Mouse (Mus musculus) midbrain, embryonic 15.5 days (tissue): ENCODE results near the gene Mindy1. TPM values are rescaled to one million over a fixed set of nuclear protein-coding genes. Genes with fewer than 3 reads are reported as not detected.

Experiments used
- ATAC-seq: fragments of 200-750 bp; cut with Nextera tagmentation; replicated peaks from 2 replicates; pipeline ENCODE4 v1.8.0; 2017; ENCODE audit warnings: moderate TSS enrichment
- H3K27ac ChIP-seq: fragments of 300-500 bp; sonication (generic); 2 replicates; pipeline ENCODE4 v1.5.1; 2015; ENCODE audit warnings: mild to moderate bottlenecking, inconsistent platforms
- H3K27me3 ChIP-seq: fragments of 300-500 bp; sonication (generic); replicated peaks from 2 replicates; pipeline ENCODE4 v1.6.1; 2015; ENCODE audit warnings: inconsistent platforms
- H3K36me3 ChIP-seq: fragments of 300-500 bp; sonication (generic); replicated peaks from 2 replicates; pipeline ENCODE4 v1.6.1; 2015; ENCODE audit warnings: inconsistent platforms
- H3K4me1 ChIP-seq: fragments of 300-500 bp; sonication (generic); 2 replicates; pipeline ENCODE4 v1.6.1; 2015; ENCODE audit warnings: inconsistent platforms
- H3K4me2 ChIP-seq: fragments of 300-500 bp; sonication (generic); 2 replicates; pipeline ENCODE4 v1.6.1; 2015; ENCODE audit warnings: inconsistent platforms, mild to moderate bottlenecking, moderate library complexity
- H3K4me3 ChIP-seq: fragments of 300-500 bp; sonication (generic); 2 replicates; pipeline ENCODE4 v1.5.1; 2015; ENCODE audit warnings: mild to moderate bottlenecking, inconsistent platforms
- H3K9ac ChIP-seq: fragments of 300-500 bp; sonication (generic); 2 replicates; pipeline ENCODE4 v1.6.1; 2015; ENCODE audit warnings: mild to moderate bottlenecking, inconsistent platforms
- H3K9me3 ChIP-seq: fragments of 300-500 bp; sonication (generic); 2 replicates; pipeline ENCODE4 v1.6.1; 2016; ENCODE audit warnings: inconsistent platforms
- WGBS: fragments of 180-500 bp; shearing (Covaris S2); methylation state at CpG from one replicate; pipeline ENCODE4 v1.1.7; 2015; ENCODE audit warnings: mixed read lengths; 5-methylcytosine and 5-hydroxymethylcytosine counted together
- polyA plus RNA-seq: library from polyadenylated mRNA; unstranded; fragments of >200 nt; fragmentation: Nextera tagmentation; extraction: Ambion mirVana; gene quantifications from 2 replicates; pipeline ENCODE4 v1.2.1, GENCODE M21; 2015

Gene Mindy1
- polyA plus RNA-seq: 43.0 and 43.7 TPM in 2 replicates

- H3K9me3 ChIP-seq: no peaks in the 10 kb centered on the region
- peak within 1 kb of the TSS; percentile 83 for H3K4me2 ChIP-seq
- peak within 1 kb of the TSS; percentile 71 for H3K4me3 ChIP-seq
- under 1% methylated on average over 53 of the region's 53 CpGs for WGBS
- no peaks in the 10 kb centered on the region for H3K36me3 ChIP-seq
- H3K4me1 ChIP-seq: peaks cover 31% of the 10 kb centered on the region
- peak within 1 kb of the TSS; percentile 74 for H3K9ac ChIP-seq
- no peaks in the 10 kb centered on the region for H3K27me3 ChIP-seq
- H3K27ac ChIP-seq: peak within 1 kb of the TSS; percentile 93
- ATAC-seq: peak; percentile 94
These were observed at the start of gene Mindy1, which contains the start of gene Prune1 for GRCm38 (mm10) chr3:95281216-95282126. Gene Mindy1, plus strand, starts transcription at chr3:95281345. Gene Prune1, minus strand, starts transcription at chr3:95282076.

GRCm38 (mm10) chr3:95232771-95233170 is 48.4 kb upstream of the Mindy1 start:
- peaks cover 28% of the 10 kb centered on the region for H3K4me1 ChIP-seq
- no peak overlapping the region for H3K4me2 ChIP-seq
- no peak overlapping the region for H3K27ac ChIP-seq
- no peak for ATAC-seq
- H3K36me3 ChIP-seq: peaks cover 45% of the 10 kb centered on the region
- H3K9ac ChIP-seq: no peak overlapping the region
- no peaks in the 10 kb centered on the region for H3K9me3 ChIP-seq
- no peak overlapping the region for H3K4me3 ChIP-seq
- WGBS: 88% methylated on average over 7 of the region's 7 CpGs
- H3K27me3 ChIP-seq: no peaks in the 10 kb centered on the region

- H3K4me3 ChIP-seq: no peak overlapping the region
- no peak for ATAC-seq
- peaks cover 48% of the 10 kb centered on the region for H3K36me3 ChIP-seq
- peaks cover 28% of the 10 kb centered on the region for H3K4me1 ChIP-seq
- H3K9me3 ChIP-seq: no peaks in the 10 kb centered on the region
- 83% methylated on average over 16 of the region's 16 CpGs for WGBS
- no peak overlapping the region for H3K9ac ChIP-seq
- no peaks in the 10 kb centered on the region for H3K27me3 ChIP-seq
- H3K27ac ChIP-seq: no peak overlapping the region
- H3K4me2 ChIP-seq: no peak overlapping the region
These were observed 47.7 kb upstream of the Mindy1 start for GRCm38 (mm10) chr3:95233303-95233980.

GRCm38 (mm10) chr3:95235386-95236301 is 45.5 kb upstream of the Mindy1 start:
- Histone ChIP-seq H3K4me3 (no peak overlapping the region), H3K9me3 (no peaks in the 10 kb centered on the region), H3K27ac (no peak overlapping the region), H3K27me3 (no peaks in the 10 kb centered on the region), H3K4me2 (no peak overlapping the region), H3K36me3 (peaks cover 48% of the 10 kb centered on the region), H3K9ac (no peak overlapping the region), H3K4me1 (peaks cover 16% of the 10 kb centered on the region)
- 82% methylated on average over 23 of the region's 23 CpGs for WGBS
- ATAC-seq: no peak

- Histone ChIP-seq H3K4me2 (no peak overlapping the region), H3K9me3 (no peaks in the 10 kb centered on the region), H3K4me3 (no peak overlapping the region), H3K4me1 (no peaks in the 10 kb centered on the region), H3K27me3 (no peaks in the 10 kb centered on the region), H3K9ac (no peak overlapping the region), H3K27ac (no peak overlapping the region), H3K36me3 (peaks cover 41% of the 10 kb centered on the region)
- WGBS: 95% methylated on average over 8 of the region's 8 CpGs
- no peak for ATAC-seq
These were observed 43.5 kb upstream of the Mindy1 start for GRCm38 (mm10) chr3:95237541-95238099.

GRCm38 (mm10) chr3:95239022-95239421 is 42.1 kb upstream of the Mindy1 start:
- H3K36me3 ChIP-seq: peaks cover 27% of the 10 kb centered on the region
- WGBS: 88% methylated on average over 6 of the region's 6 CpGs
- no peaks in the 10 kb centered on the region for H3K9me3 ChIP-seq
- H3K4me2 ChIP-seq: no peak overlapping the region
- no peak overlapping the region for H3K4me3 ChIP-seq
- ATAC-seq: no peak
- no peaks in the 10 kb centered on the region for H3K27me3 ChIP-seq
- H3K27ac ChIP-seq: no peak overlapping the region
- H3K9ac ChIP-seq: no peak overlapping the region
- no peaks in the 10 kb centered on the region for H3K4me1 ChIP-seq

- Histone ChIP-seq H3K4me2 (no peak overlapping the region), H3K27ac (no peak overlapping the region), H3K36me3 (peaks cover 20% of the 10 kb centered on the region), H3K4me3 (no peak overlapping the region), H3K9me3 (no peaks in the 10 kb centered on the region), H3K27me3 (no peaks in the 10 kb centered on the region), H3K4me1 (no peaks in the 10 kb centered on the region), H3K9ac (no peak overlapping the region)
- no peak for ATAC-seq
- 88% methylated on average over 12 of the region's 12 CpGs for WGBS
These were observed 41.2 kb upstream of the Mindy1 start for GRCm38 (mm10) chr3:95239971-95240370.

GRCm38 (mm10) chr3:95240900-95241299 is 40.2 kb upstream of the Mindy1 start:
- H3K4me1 ChIP-seq: no peaks in the 10 kb centered on the region

GRCm38 (mm10) chr3:95241498-95241897 is 39.6 kb upstream of the Mindy1 start, which contains the start of gene Gm128:
Gene Gm128, minus strand, starts transcription at chr3:95241598.
- Histone ChIP-seq H3K27me3 (no peaks in the 10 kb centered on the region), H3K4me1 (no peaks in the 10 kb centered on the region), H3K27ac (no peak within 1 kb of the TSS), H3K9ac (no peak within 1 kb of the TSS), H3K4me3 (no peak within 1 kb of the TSS), H3K9me3 (no peaks in the 10 kb centered on the region), H3K36me3 (peaks cover 12% of the 10 kb centered on the region; the same call in 1 of the 2 replicates), H3K4me2 (no peak within 1 kb of the TSS)
- ATAC-seq: no peak
- WGBS: 72% methylated on average over 7 of the region's 7 CpGs

More at GRCm38 (mm10) chr3:95240900-95241299, 40.2 kb upstream of the Mindy1 start:
- WGBS: 45% methylated on average over 17 of the region's 17 CpGs
- no peak for ATAC-seq
- Histone ChIP-seq H3K27ac (no peak overlapping the region), H3K4me3 (no peak overlapping the region), H3K9me3 (no peaks in the 10 kb centered on the region), H3K36me3 (peaks cover 16% of the 10 kb centered on the region), H3K27me3 (no peaks in the 10 kb centered on the region), H3K4me2 (no peak overlapping the region), H3K9ac (no peak overlapping the region)

- Histone ChIP-seq H3K27me3 (no peaks in the 10 kb centered on the region), H3K27ac (no peak overlapping the region), H3K9me3 (no peaks in the 10 kb centered on the region), H3K36me3 (peaks cover 6% of the 10 kb centered on the region; the same call in 1 of the 2 replicates), H3K4me1 (no peaks in the 10 kb centered on the region), H3K4me3 (no peak overlapping the region), H3K4me2 (no peak overlapping the region), H3K9ac (no peak overlapping the region)
- no peak for ATAC-seq
- WGBS: 87% methylated on average over 2 of the region's 2 CpGs
These were observed 38.1 kb upstream of the Mindy1 start for GRCm38 (mm10) chr3:95243086-95243485.

- Histone ChIP-seq H3K27ac (no peak overlapping the region), H3K27me3 (no peaks in the 10 kb centered on the region), H3K4me1 (no peaks in the 10 kb centered on the region), H3K4me2 (no peak overlapping the region), H3K36me3 (0 out of 2 replicates have a peak, but pooled peaks cover 6% of the 10 kb centered on the region), H3K9me3 (no peaks in the 10 kb centered on the region), H3K9ac (no peak overlapping the region), H3K4me3 (no peak overlapping the region)
- ATAC-seq: no peak
- 83% methylated on average over 5 of the region's 5 CpGs for WGBS
These were observed 34.5 kb upstream of the Mindy1 start for GRCm38 (mm10) chr3:95246465-95247231.
